Mouse (Mus musculus): ENCODE results near the gene Thegl. TPM values are rescaled to one million over a fixed set of nuclear protein-coding genes. Genes with fewer than 3 reads are reported as not detected.
A peak's percentile ranks its signal among the peaks of the same experiment; 100 is the strongest.
"Not testable (repeated sequence)": the region's sequence is repeated elsewhere in the genome, so short reads cannot be mapped to it uniquely, and the experiment has no call there.

Gene Thegl
- total RNA-seq (2015) (0.45 TPM in 1 of 2 replicates, not detected in the other), total RNA-seq (2017) (not detected in 2 replicates)

GRCm38 (mm10) chr5:77015544-77016482, at the start of gene Thegl:
TSS of gene Thegl (plus strand) at chr5:77016023.
- peak; percentile 90 for ATAC-seq (ENCODE audit: poor library complexity, severe bottlenecking)

GRCm38 (mm10) chr5:76969250-76969649, 46.6 kb upstream of the Thegl start:
- no peak for ATAC-seq (ENCODE audit: poor library complexity, severe bottlenecking)

- ATAC-seq (ENCODE audit: poor library complexity, severe bottlenecking) = not testable (repeated sequence)
These were observed 44.7 kb upstream of the Thegl start for GRCm38 (mm10) chr5:76971115-76971514.

GRCm38 (mm10) chr5:76973488-76973887, 42.3 kb upstream of the Thegl start:
- peak; percentile 57 for ATAC-seq (ENCODE audit: poor library complexity, severe bottlenecking)

- ATAC-seq (ENCODE audit: poor library complexity, severe bottlenecking) = peak; percentile 7
These were observed 41.6 kb upstream of the Thegl start for GRCm38 (mm10) chr5:76974207-76974553.

- peak; percentile 93 for ATAC-seq (ENCODE audit: poor library complexity, severe bottlenecking)
These were observed 41.1 kb upstream of the Thegl start, which contains the start of gene Srp72 for GRCm38 (mm10) chr5:76974554-76975285. TSS of gene Srp72 (plus strand) at chr5:76974683.

GRCm38 (mm10) chr5:76975736-76976135, 40.1 kb upstream of the Thegl start:
- ATAC-seq (ENCODE audit: poor library complexity, severe bottlenecking) = no peak

GRCm38 (mm10) chr5:76984015-76984414, 31.8 kb upstream of the Thegl start:
- no peak for ATAC-seq (ENCODE audit: poor library complexity, severe bottlenecking)

- no peak for ATAC-seq (ENCODE audit: poor library complexity, severe bottlenecking)
These were observed 25.0 kb upstream of the Thegl start for GRCm38 (mm10) chr5:76990789-76991188.

GRCm38 (mm10) chr5:76993174-76993814, 22.5 kb upstream of the Thegl start:
- ATAC-seq (ENCODE audit: poor library complexity, severe bottlenecking) = no peak

- no peak for ATAC-seq (ENCODE audit: poor library complexity, severe bottlenecking)
These were observed 17.4 kb upstream of the Thegl start for GRCm38 (mm10) chr5:76998416-76998815.

- no peak for ATAC-seq (ENCODE audit: poor library complexity, severe bottlenecking)
These were observed 14.6 kb upstream of the Thegl start for GRCm38 (mm10) chr5:77001192-77001591.

- no peak for ATAC-seq (ENCODE audit: poor library complexity, severe bottlenecking)
These were observed 11.6 kb upstream of the Thegl start, which contains the start of gene Arl9 for GRCm38 (mm10) chr5:77004051-77004821. TSS of gene Arl9 (plus strand) at chr5:77004055.

GRCm38 (mm10) chr5:77010352-77010751, 5.5 kb upstream of the Thegl start:
- no peak for ATAC-seq (ENCODE audit: poor library complexity, severe bottlenecking)

GRCm38 (mm10) chr5:77011082-77011481, 4.7 kb upstream of the Thegl start:
- ATAC-seq (ENCODE audit: poor library complexity, severe bottlenecking) = no peak

GRCm38 (mm10) chr5:77013171-77013570, 2.7 kb upstream of the Thegl start:
- peak; percentile 84 for ATAC-seq (ENCODE audit: poor library complexity, severe bottlenecking)

- no peak for ATAC-seq (ENCODE audit: poor library complexity, severe bottlenecking)
These were observed 12.2 kb downstream of the Thegl start for GRCm38 (mm10) chr5:77028034-77028433.

GRCm38 (mm10) chr5:77029735-77030134, 13.9 kb downstream of the Thegl start:
- ATAC-seq (ENCODE audit: poor library complexity, severe bottlenecking) = peak; percentile 87

- not testable (repeated sequence) for ATAC-seq (ENCODE audit: poor library complexity, severe bottlenecking)
These were observed 19.3 kb downstream of the Thegl start for GRCm38 (mm10) chr5:77035101-77035500.

GRCm38 (mm10) chr5:77038451-77038850, 22.6 kb downstream of the Thegl start:
- ATAC-seq (ENCODE audit: poor library complexity, severe bottlenecking) = peak; percentile 89
